Mouse (Mus musculus) gastrocnemius, postnatal 4 days (tissue): ENCODE results near the gene Mgat1. TPM values are rescaled to one million over a fixed set of nuclear protein-coding genes. Genes with fewer than 3 reads are reported as not detected.

Experiments used
- DNase-seq, 2 experiments: peaks; one replicate each; pipeline ENCODE4 v3.0.0; 2021 to 2022; ENCODE audit warnings: low spot score in 2 of 2, mixed read lengths in 2 of 2
- total RNA-seq, 2 experiments: library from RNA; stranded (reverse); gene quantifications; 2 replicates each; pipeline ENCODE4 v1.2.3; 2021

Mgat1 gene
- total RNA-seq, 2 experiments from 2014 or later = 61.3 to 67.4 TPM

DNA sequence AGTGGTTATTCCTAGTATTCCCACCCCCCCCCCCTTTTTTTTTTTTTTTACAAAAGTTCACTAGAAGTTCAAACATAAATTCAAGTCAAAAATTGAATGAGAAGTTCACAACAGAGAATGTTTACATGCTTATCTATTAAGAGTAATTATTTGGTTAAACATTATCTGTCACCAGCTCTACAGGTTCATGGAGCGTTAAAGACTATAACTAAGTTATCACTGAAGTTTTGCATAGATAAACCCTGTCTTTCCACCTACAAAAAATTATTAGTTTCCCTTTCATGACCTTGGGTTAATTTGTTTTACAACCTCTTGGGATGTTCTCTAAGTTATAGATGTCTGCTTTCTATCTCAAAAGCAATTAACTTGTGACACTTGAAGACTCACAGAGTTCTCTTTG lies 3.7 kb upstream of the Mgat1 start:
- no peak for DNase-seq

DNA sequence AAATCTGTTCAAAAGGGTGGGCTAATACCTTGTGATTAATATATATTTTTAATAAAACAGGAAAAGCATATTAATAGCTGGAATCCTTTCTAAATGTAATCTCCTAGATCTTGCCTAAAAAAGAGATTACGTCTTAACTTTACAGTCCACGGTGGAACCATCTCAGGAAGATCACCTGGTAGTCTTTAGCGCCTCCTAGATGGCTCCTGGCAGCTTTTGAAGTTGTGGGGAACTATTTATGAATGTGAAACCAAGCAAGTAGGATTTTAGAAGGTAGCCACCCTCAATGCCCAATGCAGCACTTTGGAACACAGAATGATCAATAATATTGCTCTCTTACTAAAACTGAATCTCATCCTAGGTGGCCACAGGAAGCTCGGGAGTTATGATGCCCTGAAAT lies 3.1 kb upstream of the Mgat1 start:
- no peak for DNase-seq

- no peak for DNase-seq
Observed at GRCm38 (mm10) chr11:49241471-49241870, 2.5 kb upstream of the Mgat1 start.

DNA sequence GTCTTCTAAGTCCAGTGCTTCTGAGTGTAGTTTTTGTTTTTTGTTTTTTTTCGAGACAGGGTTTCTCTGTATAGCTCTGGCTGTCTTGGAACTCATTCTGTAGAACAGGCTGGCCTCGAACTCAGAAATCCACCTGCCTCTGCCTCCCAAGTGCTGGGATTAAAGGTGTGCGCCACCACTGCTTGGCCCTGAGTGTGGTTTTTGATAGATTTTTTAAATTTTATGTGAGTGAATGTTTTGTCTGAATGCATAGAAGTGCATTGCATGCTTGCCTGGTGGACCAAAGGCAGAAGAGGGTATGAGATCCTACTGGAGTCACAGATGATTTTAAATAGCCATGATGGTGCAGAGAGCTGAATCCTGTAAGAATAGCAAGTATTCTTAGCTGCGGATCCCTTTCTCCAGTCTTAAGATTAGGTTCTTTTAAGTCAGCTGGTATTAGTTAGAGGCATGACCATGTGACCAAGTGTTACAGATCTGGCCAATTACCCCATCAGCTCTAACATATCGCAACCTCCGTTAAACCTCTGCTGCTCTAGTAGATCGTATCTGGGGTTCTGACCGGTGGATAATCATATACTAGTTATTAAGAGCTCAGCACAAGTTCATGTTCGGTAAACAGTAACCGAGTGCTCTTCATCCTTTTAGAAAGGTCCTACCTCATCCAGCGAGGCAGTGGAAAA lies 906 bp upstream of the Mgat1 start:
- peak in 1 of 2 experiments; percentile 1 for DNase-seq

GRCm38 (mm10) chr11:49244595-49244930 lies 572 bp downstream of the Mgat1 start:
- DNase-seq = no peak

- peak in 1 of 2 experiments; percentile 50 for DNase-seq
Observed at GRCm38 (mm10) chr11:49245176-49245575, 1.2 kb downstream of the Mgat1 start.

GRCm38 (mm10) chr11:49245634-49246415 lies 1.8 kb downstream of the Mgat1 start:
- DNase-seq = no peak

- DNase-seq = no peak
Observed at GRCm38 (mm10) chr11:49246523-49246922, 2.5 kb downstream of the Mgat1 start.

DNA sequence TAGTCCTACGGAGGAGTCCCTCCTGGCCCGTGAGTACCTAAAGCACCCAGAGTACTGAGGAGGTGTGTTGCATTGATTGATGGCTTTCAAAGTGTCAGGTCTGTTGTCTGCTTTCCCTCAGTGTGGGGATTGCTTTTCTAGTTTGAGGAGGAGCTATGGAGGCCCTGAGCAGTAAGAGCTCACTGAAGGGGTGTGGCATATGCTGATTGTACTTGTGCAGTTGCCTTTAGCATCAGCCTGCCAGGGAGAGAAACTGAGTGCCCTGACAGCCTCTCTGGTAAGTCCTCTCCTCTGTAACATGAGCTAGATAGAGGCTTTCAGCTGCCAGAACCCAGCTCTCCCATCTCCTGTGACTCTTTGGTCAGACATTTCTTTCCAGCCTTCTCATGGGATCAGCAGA lies 3.3 kb downstream of the Mgat1 start:
- no peak for DNase-seq

DNA sequence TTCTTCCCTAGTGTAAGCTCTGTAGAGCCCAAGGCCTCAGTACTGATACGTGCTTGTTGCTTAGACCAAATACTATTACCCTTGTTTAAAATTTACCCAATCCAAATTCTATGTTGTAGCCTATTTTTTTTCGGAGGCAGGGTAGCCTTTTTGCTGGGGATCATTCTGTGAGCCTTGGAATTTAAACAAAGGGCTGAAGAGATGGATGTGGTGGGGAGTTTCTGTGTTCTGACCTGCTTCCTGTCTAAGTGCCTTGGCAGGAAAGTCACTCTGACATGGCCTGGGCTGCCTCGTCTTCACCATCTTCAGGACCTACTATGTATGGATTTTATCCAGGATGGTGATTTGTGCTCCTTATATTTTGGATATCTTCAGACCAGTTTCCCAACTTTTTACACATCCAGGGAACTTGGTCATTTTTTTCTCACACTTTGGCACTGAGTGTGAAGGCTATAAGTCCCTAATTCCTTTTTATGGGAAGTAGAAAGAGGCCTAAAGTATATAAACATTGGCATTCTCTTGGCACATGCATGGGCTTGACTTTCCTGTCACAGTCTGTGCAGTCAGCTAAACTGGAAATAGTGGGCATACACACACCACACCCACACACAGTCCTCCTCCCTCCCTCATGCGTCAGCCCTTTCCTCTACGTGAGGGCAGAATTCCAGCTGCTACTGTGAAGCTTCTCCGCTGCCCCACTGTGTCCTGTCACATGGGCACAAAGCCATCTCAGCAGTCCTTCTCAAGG lies 4.4 kb downstream of the Mgat1 start:
- no peak for DNase-seq

DNA sequence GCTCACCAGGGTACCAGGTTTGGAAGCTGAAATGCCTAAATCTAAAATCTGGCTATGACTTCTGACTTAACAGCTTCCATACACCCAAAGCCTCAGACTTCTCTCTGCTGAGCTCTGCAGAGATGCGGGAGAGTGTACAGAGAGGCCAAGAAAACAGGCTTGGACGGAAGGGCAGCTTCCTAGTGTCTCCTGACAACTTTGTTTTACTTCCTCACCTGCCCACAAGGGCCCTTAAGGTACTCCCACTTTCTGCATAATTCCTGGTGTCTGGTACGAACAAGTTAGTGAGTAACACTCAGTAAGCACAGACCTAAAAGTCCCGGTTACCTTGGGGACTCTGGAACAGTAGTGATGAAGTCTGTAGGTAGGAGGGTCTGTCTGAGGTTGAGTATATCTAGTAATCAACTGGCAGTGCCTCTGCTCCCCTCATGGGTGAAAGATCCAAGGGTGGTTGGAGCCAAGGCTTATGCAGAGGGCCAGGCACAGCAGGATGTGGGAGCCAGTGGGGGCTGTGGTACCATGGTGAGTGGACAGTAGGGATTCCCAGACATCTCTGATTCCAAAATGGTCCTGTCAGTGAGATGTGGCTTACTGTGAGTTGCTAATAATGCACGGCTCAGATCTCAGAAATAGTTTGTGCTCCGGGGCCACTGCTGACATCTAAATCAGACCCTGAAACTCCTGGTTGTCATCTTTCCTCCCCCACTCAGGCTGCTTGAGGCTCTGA lies 5.1 kb downstream of the Mgat1 start:
- no peak for DNase-seq

DNA sequence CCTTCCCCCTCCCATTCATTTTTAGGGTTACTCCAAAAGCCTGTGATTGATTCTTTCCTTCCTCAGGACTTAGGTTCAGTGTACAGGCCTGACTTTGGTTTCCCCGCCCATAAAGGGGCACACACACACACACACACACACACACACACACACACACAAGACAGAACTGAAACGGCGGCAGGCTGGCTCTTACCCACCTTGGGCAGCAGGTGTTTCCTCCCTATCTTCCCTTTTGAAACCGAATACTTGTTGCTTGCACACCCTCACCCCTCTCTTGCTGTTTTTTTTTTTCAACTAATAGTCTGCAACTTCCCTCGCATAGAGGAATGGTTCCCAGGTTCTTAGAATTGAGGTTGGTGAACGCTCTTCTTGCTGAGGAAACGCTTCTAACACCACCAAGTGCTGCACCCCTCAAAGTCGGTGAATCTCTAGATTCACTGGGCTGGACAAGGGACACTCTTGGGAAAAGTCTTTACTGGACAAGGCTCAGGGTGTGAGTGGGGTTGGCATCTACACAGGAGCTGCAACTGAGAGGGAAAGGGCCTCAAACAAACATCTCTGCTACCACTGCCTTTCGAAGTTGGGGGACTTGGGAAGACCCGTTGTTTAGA lies 5.9 kb downstream of the Mgat1 start:
- no peak for DNase-seq

GRCm38 (mm10) chr11:49250422-49251379 lies 6.7 kb downstream of the Mgat1 start:
- peak; percentile 88 to 92 for DNase-seq

DNA sequence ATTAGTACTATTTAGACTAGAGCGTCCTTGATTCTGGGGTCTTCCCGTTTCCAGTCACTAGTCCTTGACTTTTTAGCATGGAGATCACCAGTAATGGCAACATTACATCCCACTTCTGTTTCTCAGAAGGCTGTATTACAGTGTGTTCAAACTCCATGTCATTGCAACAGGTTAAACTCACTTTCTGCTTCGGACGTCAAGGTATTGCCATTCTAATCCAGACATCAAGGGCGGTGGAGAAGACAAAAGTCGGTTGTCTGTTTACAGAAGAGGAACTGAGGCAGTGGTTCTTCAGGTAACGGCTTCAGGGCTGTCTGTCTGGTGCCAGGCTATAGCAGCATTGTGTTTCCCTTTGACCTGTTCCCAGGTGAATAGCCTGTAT lies 7.4 kb downstream of the Mgat1 start:
- DNase-seq = no peak

DNA sequence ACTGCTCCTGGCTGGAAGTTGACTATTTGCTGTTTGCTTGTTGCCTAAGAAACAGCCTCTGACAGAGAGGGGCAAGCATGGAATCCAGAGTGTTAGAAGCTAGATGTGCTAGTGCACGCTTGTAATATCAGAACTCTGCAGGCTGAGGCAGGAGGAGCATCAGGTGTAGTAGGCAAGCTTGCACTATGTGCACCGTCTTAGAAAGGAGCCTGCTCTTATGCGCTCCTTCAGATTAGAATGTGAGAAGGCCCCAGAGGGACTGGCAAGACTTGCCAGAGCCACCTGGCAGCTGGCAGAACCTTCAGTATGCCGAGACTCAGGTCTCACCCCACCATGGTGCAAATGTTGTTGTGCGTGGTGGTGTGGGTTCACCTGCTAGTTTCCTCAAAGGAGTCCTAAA lies 8.1 kb downstream of the Mgat1 start:
- no peak for DNase-seq

DNA sequence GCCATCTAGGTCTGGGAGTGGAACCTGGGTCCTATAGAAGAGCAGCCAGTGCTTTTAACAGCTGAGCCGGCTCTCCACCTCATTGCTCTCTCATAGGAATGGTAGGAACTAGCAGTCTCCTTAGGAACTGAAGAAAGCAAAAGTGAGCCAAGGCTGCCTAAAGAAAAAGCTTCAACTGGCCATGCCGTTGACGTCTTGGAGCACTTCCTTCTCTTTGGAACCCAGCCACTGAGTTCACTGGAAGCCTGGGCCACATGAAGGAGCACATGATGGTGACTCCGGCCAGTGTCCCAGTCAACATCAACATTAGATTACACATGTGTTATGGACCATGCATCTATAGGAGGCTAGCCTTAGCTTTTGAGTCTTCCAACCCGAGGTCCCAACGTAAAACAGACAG lies 9.0 kb downstream of the Mgat1 start:
- DNase-seq = no peak

DNA sequence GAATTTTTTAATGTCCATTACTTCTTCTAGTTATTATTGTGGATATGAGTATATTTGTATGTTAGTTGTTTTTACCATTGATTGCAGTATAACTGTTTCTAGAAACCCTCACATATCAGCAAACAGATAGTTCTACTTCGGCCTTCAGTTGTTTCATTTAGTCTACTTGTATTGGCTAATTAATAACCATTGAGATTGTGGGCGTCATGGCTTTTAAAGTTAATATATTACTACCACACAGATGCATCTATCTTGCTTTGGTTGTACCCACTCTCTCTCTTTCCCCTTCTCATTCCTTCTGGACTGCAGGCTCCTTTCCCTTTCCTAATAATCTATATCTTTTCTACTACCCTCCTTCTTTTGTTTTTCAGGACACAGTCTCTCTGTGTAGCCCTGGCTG lies 15.3 kb downstream of the Mgat1 start:
- no peak for DNase-seq

DNA sequence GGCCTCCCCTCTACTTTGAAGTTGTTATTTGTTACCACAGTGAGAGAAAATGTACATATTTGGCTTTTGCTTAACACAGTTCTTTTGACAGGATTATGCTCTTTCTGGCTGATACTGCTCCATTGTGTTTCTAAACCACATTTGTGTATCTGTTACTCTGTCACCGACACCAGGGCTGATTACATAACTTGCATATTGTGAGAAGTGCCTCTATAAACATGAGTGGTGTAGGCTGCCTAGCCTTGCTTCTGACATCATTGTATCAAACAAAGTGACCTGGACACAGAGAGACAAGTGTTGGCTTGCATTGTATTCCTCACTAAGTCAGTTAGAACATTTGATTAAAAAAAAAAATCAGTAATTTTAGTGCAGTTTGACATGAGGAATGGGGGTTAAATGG lies 15.8 kb downstream of the Mgat1 start:
- DNase-seq = no peak

- no peak for DNase-seq
Observed at GRCm38 (mm10) chr11:49260598-49261312, 16.8 kb downstream of the Mgat1 start.
